Mouse (Mus musculus) 416B (cell line): ENCODE measurements around the gene Alyref.

Source experiments
- DNase-seq: peaks from one replicate; pipeline ENCODE4 v3.0.0; 2011; ENCODE audit warnings: low read depth

The Alyref gene

DNA sequence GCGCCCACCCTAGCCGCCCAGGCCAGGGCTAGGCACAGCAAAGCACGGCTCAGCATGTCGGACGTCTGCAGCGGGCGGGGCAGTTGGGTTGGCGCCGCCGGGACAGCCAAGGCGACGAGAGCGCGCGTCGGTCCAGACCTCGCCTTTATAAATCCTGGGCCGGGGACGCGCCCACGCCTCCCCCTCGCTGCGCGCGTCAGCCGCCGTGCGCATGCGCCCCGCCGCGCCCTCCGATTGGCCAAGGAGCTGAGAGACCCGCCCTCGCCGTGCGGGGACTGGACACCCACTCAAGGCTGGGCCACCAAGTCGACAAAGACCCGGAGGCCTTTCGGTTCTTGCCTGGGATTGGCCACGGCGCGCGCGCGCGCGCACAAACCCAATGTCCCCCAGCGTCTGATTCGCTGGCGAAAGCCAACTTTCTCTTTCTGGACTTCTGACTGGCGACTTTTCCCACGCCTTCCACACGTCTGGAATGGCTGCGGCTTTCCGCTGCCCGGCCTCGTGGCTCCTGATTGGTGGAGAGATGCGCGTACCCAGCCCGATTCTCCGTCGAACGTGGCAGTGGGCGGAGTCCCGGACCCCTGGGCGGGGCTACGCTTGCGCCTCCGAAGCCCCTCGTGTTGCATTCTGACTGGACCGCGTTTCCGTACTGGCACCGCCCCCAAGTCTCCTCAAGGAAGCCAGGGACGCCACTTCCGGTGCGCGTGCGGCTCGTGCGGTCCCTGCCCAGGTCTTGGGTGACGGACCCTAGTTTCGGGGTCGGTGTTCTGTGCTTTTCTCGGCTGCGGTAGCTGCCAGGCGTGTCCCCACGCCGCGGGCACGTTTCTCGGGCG is 25.2 kb downstream of the Alyref start, which contains the start of gene P4hb:
P4hb (minus strand) TSS at position 502 of the 833 bp plus-strand sequence.
- peak; percentile 100 for DNase-seq

DNA sequence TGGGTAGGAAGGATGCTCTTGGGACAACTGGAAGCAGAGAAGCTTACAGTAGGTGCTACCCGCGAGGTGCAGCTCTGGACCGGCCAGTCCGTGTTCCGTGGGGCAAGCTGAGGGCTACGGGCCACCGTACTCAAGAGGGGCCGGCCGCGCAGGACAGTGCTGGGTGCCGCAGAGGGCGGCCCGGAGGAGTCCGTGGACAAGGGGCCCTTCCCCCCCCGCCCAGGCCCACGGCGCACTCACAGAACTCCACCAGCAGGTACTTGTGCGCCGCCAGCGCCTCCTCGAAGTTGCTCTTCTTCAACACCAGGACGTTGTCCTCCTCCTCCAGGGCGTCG is 25.8 kb downstream of the Alyref start:
- peak; percentile 38 for DNase-seq

- DNase-seq = no peak
Observed at GRCm38 (mm10) chr11:120571754-120572416, 26.3 kb downstream of the Alyref start.

DNA sequence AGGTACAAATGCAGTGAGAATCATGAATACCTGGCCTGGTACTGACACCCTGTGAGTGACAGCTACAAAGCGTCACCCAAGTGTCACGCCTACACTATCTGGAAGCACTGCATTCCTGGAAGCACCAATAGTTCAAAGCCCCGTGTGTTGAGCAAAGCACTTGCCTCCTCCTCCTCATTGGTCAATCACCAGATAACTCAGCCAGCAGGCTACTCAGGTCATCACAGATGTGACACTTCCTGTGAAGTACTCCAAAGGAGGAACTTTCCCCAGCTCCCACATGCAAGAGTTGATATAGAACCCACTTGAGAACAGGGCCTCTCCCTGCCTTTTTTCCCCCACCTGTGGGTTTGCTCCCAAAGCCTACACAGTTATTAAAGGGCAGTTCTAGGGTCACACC is 27.0 kb downstream of the Alyref start:
- DNase-seq = peak; percentile 75

DNA sequence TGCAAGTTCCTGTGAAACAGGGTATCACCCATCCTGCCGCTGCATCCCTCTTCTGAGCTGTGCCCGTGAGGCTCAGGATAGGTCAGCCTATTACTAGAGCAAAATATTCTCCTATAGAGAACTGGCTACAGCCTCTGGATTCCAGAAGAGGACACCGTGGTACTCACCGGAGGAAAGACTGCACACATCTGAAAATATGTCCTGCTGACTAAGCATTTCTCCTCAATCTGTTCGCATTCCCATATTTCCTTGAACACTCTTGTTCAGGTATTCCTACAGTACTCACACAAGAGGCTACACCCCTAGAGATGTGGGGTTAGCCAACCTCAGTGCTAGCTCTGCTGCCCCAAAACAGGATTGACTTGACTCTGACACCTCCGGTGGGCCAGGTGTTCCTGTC is 29.8 kb downstream of the Alyref start:
- DNase-seq = no peak

DNA sequence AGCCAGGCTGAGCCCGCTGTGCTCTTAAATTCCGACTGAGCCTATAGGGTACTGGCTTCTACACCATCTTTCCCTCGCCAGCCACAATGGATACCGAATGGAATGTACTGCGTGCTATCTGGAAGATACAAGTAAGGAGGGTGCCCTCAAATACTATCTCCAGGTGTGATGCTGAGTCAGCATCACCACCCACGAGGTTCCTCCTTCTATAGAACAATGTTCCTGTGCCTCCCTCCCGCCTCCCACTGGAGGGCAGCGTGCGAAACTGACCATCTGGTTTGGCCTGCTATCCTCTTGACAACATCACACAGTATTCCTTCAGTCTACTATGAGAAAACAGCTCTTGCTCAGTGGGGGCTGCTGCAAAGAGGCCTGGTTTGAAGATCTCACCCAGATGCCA is 33.1 kb downstream of the Alyref start:
- no peak for DNase-seq

GRCm38 (mm10) chr11:120562949-120563348 is 35.2 kb downstream of the Alyref start:
- no peak for DNase-seq

- no peak for DNase-seq
Observed at GRCm38 (mm10) chr11:120560952-120561728, 37.0 kb downstream of the Alyref start.

DNA sequence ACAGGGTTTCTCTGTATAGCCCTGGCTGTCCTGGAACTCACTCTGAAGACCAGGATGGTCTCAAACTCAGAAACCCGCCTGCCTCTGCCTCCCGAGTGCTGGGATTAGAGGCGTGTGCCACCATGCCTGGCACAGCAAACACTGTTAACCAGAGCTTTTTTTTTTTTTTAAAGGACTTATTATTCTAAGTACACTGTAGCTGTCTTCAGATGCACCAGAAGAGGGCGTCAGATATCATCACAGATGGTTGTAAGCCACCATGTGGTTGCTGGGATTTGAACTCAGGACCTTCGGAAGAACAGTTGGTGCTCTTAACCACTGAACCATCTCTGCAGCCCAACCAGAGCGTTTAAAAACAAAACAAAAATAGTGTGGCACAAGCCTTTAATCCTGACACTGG is 39.3 kb downstream of the Alyref start:
- DNase-seq = peak; percentile 47

- no peak for DNase-seq
Observed at GRCm38 (mm10) chr11:120555260-120555659, 42.9 kb downstream of the Alyref start.

DNA sequence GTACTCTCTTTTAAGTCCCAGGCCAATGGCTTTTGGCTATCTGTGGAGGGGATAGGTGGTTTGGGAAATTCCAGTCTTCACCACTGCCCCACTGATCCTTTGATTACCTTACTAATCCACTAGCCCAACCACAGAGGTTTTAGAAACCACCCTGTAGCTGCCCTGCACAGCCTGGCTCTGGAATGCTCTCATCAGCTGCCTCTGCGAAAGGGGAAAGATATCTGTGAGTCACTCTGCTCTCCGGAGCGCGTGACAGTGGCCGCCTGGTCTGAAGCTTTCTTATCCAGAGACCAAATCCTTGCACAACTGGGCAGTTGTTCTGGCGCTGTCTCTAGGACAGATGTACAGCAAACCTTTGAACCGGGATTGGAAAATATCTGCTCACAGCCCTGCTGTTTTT is 43.3 kb downstream of the Alyref start:
- DNase-seq = peak; percentile 69

GRCm38 (mm10) chr11:120552736-120553135 is 45.4 kb downstream of the Alyref start:
- no peak for DNase-seq

DNA sequence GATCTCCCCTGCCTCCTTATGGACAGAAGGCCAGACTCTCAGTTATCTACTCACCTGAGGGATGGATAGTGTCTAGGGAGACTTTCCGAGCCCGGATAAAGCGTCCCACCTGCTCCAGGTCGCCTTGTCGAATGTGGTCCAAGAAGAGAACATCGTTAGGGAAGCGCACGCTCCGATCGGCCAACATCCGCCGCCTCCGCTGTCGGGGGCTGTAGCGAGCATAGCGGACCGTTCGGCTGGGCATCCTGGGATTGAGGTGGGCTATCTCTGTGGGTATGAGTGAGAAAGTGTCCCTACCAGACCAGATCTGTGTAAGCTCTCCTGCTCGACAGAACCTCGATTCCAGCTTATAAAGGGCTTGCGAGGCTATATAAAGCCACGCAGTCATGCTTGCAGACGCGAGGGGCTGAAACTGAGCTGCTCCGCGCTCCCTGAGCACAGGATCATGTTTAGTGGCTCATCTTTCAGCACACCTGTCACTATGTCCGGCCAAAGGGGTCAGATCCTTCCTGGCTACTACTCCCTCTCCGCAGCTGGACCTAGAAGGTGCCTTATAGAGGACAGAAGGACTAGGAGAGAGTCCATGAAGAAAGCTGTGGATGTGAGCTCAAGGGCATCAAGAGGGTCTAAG is 47.2 kb downstream of the Alyref start, which contains the start of gene Ppp1r27:
Ppp1r27 (minus strand) TSS at position 323 of the 631 bp plus-strand sequence.
- no peak for DNase-seq

DNA sequence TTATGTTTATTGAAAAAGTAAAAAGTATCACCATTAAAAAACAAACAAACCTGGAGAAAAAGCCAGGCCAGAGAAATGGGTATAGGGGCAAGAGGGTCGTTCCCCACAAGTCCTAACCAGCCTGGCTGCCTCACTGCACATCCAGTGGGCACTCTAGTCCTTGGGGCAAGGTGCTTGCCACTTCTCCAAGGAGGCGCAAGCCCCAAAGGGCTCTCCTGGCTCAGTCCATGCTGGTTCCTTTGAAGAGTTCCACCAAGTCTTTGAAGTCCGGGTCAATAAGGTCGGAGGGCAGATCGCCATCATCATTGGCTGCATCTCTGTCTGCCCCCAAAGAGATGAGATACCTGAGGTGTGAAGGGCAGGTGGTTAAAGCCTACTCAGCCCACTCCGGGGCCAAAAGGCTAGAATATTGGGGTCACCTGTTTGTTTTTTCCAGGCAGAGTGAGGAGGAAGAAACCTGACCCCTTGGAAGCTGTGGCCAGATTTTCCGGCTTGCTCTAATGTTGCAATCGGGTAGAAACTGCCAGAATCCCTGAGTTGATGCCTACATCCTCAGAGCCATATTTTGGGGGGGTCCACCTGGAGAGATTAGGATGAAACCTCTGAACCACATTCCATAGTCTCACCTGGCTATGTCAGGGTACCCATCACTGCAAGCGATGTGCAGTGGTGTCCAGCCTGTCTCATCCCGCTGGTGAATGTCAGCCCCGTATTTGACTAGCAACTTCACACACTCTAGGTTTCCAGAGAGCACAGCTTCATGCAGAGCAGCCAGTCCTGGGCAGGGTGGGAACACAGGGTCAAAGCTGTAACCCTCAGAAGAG is 48.0 kb downstream of the Alyref start:
- no peak for DNase-seq

DNA sequence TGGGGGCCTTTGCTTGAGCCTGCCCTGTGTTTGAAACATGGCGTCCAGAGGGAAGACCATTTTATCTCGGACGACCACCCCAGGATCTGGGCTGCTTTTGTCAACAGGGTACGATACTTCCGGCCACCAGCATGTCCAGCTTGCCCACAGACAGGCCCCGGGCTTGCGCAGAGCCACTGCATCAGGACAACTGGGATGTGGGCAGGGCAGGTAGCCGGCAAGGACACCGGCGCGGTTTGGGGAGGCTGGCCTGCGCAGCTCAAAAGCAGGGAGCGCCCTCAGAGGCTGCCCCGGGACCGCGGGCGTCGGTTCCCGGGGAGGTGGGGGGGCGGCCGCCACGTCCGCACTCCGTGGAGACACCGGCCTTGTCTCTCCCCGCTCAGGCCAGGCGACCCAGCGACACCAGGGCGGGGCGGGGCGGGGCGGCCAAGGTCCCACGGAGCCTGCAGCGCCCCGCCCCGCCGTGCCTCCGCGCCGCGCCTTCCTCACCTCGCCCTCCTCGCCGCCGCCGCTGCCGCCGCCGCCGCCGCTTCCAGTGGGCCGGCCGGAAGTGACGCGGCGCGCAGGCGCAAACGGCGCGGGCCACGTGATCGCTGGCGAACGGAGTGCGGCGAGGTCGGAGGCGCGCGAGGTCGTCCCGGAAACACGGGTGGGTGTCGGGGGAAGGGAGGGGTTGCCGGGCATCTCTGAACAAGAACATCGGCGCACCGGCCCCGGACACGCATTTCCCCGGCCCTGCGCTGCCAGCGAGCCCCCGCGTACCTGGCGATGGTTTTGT is 48.8 kb downstream of the Alyref start, which contains the start of gene Mcrip1:
Mcrip1 (minus strand) TSS at position 560 of the 778 bp plus-strand sequence.
- DNase-seq = peak; percentile 86

DNA sequence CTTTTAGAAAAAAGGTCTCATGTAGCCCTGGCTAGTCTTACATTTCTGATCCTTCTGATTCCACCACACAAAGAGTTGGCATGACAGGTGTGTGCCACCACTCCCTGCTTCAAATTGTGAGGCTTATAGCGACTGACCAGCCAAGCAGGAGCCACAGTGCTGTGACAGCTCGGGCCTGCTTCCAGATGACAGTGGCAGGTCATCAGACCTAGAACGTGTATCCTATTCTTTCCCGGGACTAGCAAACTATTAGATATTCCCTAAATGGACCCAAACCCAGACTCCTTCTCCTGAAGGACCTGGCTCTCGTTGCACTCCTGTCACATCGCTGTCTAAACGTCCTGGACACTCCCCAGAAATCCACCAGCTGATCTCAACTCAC is 49.4 kb downstream of the Alyref start:
- DNase-seq = no peak

DNA sequence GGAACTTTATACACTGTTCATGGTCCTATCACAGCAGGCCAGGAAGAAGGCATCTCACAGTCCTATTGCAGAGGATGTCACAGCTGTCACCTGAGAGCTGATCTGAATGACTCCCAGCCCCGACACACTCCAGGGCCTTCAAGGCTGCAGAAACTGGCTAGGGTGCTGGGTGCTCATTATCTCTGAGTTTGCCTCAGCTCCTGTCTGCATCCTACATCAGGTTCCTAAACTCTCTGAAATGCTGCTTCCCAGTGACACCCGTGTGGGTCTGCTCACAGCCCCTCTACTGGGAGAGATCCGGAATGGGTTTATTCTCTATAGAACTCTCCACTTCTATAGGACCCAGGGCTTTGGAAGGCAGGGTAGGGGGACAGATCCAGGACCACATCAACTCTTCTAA is 50.0 kb downstream of the Alyref start:
- no peak for DNase-seq

- DNase-seq = peak; percentile 70
Observed at GRCm38 (mm10) chr11:120547469-120547868, 50.7 kb downstream of the Alyref start.

- no peak for DNase-seq
Observed at GRCm38 (mm10) chr11:120545964-120546363, 52.2 kb downstream of the Alyref start.

- DNase-seq = no peak
Observed at GRCm38 (mm10) chr11:120542376-120542775, 55.8 kb downstream of the Alyref start.
